Mouse (Mus musculus) lung, postnatal 0 days (tissue): Measurements from ENCODE around the gene Ptger1. TPM values are rescaled to one million over a fixed set of nuclear protein-coding genes. Genes with fewer than 3 reads are reported as not detected.
A peak's percentile ranks its signal among the peaks of the same experiment; 100 is the strongest.

Experiments
- ATAC-seq: fragments of 200-750 bp; cut with Nextera tagmentation; 2 replicates; pipeline ENCODE4 v1.8.0; 2017; ENCODE audit warnings: moderate library complexity
- DNase-seq: peaks from one replicate; pipeline ENCODE4 v3.0.0-alpha.2; 2016; ENCODE audit warnings: low spot score
- H3K27ac ChIP-seq: fragments of 300-500 bp; sonication (generic); 2 replicates; pipeline ENCODE4 v1.5.1; 2014; ENCODE audit warnings: antibody characterized with exemption, mild to moderate bottlenecking, low read length, mixed read lengths
- H3K27me3 ChIP-seq: fragments of 300-500 bp; sonication (generic); replicated peaks from 2 replicates; pipeline ENCODE4 v1.6.1; 2014; ENCODE audit warnings: low read length, mixed read lengths; ENCODE audit not compliant: insufficient read depth
- H3K36me3 ChIP-seq: fragments of 300-500 bp; sonication (generic); 2 replicates; pipeline ENCODE4 v1.6.1; 2014; ENCODE audit warnings: low read length, mixed read lengths; ENCODE audit not compliant: insufficient read depth
- H3K4me1 ChIP-seq: fragments of 300-500 bp; sonication (generic); 2 replicates; pipeline ENCODE4 v1.6.1; 2014; ENCODE audit warnings: antibody characterized with exemption, low read depth, low read length, mixed read lengths; ENCODE audit not compliant: insufficient read depth
- H3K4me2 ChIP-seq: fragments of 300-500 bp; sonication (generic); replicated peaks from 2 replicates; pipeline ENCODE4 v1.6.1; 2014; ENCODE audit warnings: low read depth, mild to moderate bottlenecking, low read length, moderate library complexity, mixed read lengths
- H3K4me3 ChIP-seq: fragments of 300-500 bp; sonication (generic); 2 replicates; pipeline ENCODE4 v1.5.1; 2014; ENCODE audit warnings: low read depth, low read length
- H3K9ac ChIP-seq: fragments of 300-500 bp; sonication (generic); replicated peaks from 2 replicates; pipeline ENCODE4 v1.6.1; 2014; ENCODE audit warnings: low read depth, mild to moderate bottlenecking
- H3K9me3 ChIP-seq: fragments of 300-500 bp; sonication (generic); 2 replicates; pipeline ENCODE4 v1.6.1; 2016; ENCODE audit warnings: low read length, mixed read lengths
- CTCF ChIP-seq: IDR thresholded peaks from 2 replicates; pipeline ENCODE4 v1.5.1; 2016; ENCODE audit warnings: antibody characterized with exemption, mild to moderate bottlenecking
- EP300 ChIP-seq: IDR thresholded peaks from 2 replicates; pipeline ENCODE4 v1.6.1; 2016; ENCODE audit warnings: antibody characterized with exemption, mild to moderate bottlenecking, control low read depth
- WGBS: fragments of 180-500 bp; shearing (Covaris S2); extraction: QIAGEN DNeasy Blood & Tissue Kit; methylation state at CpG from one replicate; pipeline ENCODE4 v1.1.7; 2014; 5-methylcytosine and 5-hydroxymethylcytosine counted together
- polyA plus RNA-seq: library from polyadenylated mRNA; unstranded; fragments of >200 nt; fragmentation: Nextera tagmentation; extraction: Ambion mirVana; gene quantifications from 2 replicates; pipeline ENCODE4 v1.2.1, GENCODE M21; 2015

Ptger1 gene
- polyA plus RNA-seq, result 1.3 and 1.4 TPM in 2 replicates

DNA sequence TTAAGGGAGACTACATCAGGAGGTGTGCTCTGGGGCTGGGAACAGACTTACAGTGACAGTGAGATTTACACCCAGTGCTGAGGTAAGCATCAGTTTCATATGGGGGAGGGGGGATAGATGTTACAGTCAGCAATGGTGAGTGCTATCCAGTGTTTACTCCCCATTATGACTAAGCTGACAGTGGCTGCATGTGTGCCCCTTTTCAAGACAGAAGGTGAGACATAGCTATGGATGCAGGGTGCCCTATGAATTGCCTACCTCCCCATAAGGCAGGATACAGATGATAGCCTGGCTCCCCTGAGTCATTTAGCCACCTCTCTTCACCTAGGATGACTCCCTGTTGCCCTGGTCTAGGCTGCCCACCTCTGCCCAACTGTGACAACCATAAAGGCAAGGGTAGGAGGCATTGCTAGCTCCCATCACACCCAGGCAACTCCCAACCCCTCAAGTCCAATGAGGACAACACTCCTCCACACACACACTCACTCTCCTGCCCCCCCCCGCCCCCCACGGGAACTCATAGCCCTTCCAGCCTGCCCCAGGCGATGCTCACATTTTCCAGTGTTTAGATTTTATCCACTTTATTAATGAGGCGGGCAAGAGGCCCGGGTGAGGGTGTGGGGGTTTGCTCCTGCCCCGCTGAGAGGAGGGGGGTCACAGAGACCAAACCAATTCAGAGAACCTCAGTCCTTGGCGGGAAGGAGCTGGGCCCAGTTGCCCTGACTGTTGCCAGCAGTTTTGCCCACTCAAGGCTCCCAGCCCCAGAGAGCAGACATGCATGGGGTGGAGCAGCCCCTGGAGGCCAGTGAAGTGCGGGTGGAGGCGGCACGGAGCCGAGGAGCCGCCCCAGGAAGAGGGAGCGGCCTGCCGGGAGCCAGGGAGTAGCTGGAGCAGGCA is at the start of gene Ptger1:
Ptger1 (plus strand) TSS at position 710 of the 897 bp plus-strand sequence.
- TF ChIP-seq EP300 (no peak), CTCF (peak; percentile 55)
- Histone ChIP-seq H3K4me2 (peak within 1 kb of the TSS; percentile 36), H3K36me3 (peaks cover 15% of the 10 kb centered on the region), H3K4me1 (peaks cover 33% of the 10 kb centered on the region), H3K27ac (peak within 1 kb of the TSS; percentile 57), H3K9me3 (no peaks in the 10 kb centered on the region), H3K4me3 (no peak within 1 kb of the TSS), H3K27me3 (no peaks in the 10 kb centered on the region), H3K9ac (peak within 1 kb of the TSS; percentile 0; the same call in 1 of the 2 replicates)
- 5% methylated on average over 14 of the region's 14 CpGs for WGBS
- ATAC-seq (peak; percentile 73), DNase-seq (peak; percentile 80)

DNA sequence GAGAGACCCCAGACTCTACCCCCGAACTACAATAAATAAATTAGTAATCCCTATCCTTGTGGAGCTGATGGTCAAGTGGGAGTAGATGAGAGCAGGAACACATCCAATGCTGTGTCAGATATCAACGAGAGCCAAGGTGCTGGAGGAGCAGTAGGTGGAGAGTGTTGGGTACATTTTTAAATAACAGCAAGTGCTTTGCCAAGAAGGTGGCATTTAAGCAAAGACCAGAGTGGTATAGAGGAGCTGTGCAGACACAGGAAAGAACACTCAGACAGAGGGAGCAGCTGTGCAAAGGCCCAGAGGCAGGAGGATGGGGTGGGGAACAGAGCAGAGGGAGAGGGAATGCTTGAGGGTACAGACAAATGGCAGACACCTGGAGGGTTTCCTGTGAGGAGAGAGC is 49.4 kb upstream of the Ptger1 start:
- Histone ChIP-seq H3K4me3 (no peak overlapping the region), H3K27me3 (no peaks in the 10 kb centered on the region), H3K36me3 (peaks cover 7% of the 10 kb centered on the region), H3K9me3 (no peaks in the 10 kb centered on the region), H3K4me1 (no peaks in the 10 kb centered on the region), H3K4me2 (no peak overlapping the region), H3K27ac (no peak overlapping the region), H3K9ac (no peak overlapping the region)
- WGBS, result 71% methylated on average over 2 of the region's 2 CpGs
- DNase-seq, result no peak
- no peak for TF ChIP-seq CTCF
- TF ChIP-seq EP300, result no peak
- no peak for ATAC-seq

DNA sequence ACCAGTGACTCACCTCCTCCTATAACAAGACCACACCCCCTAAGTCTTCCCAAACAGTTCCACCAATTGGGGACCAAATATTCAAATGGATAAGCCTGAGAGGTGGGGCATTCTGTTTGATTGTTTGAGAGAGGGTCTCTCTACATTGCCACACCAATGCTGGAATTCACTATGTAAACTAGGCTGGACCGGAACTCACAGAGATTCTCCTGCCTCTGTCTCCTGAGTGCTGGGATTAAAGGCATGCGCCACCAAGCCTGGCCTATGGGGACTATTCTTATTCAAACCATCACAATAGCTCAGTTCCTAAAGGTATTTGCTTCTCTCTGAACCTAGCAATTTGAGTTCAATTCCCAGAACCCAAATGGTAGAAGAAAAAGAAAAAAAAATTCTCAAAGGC is 47.9 kb upstream of the Ptger1 start:
- Histone ChIP-seq H3K9ac (no peak overlapping the region), H3K4me3 (no peak overlapping the region), H3K36me3 (no peaks in the 10 kb centered on the region), H3K9me3 (no peaks in the 10 kb centered on the region), H3K4me2 (no peak overlapping the region), H3K27me3 (no peaks in the 10 kb centered on the region), H3K27ac (no peak overlapping the region), H3K4me1 (no peaks in the 10 kb centered on the region)
- DNase-seq, result no peak
- 98% methylated on average over 2 of the region's 2 CpGs for WGBS
- TF ChIP-seq EP300 (no peak), CTCF (no peak)
- no peak for ATAC-seq

DNA sequence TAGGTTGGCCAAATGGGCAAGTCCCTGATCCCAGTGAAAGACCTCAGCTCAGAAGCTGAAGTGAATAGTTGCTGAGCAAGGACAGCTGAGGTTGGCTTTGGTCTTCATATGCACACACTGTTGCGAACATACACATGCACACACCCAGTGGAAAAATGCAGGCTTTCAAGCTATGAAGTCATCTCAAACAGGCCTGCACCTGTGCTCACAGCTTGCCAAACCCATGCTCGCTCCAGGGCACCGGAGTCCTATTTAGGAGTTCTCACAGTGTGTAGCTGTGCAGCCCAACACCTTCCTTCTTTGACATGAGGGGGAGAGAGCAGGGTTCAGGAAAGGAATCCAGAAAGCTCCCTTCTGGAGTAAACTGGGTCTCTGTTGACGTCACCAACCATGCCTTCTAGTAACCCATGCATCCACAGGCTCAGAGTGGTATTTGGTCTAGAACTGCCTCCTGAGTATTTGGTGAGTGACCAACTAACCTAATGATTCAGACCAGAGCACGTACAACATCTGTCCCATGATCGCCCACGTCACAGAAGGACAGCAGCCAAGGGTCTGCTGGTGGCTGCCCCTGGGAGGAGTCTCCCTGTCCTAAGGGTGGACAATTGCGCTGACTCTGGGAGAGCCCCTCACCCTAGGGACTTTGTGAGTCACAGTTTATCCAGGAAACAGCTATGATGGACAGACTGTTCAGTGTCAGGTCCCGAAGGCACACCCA is 46.8 kb upstream of the Ptger1 start:
- H3K4me3 ChIP-seq, result no peak overlapping the region
- 69% methylated on average over 9 of the region's 9 CpGs for WGBS
- H3K4me2 ChIP-seq, result no peak overlapping the region
- peak; percentile 64 for ATAC-seq
- no peaks in the 10 kb centered on the region for H3K36me3 ChIP-seq
- no peak overlapping the region for H3K27ac ChIP-seq
- TF ChIP-seq CTCF (no peak), EP300 (no peak)
- H3K9ac ChIP-seq, result no peak overlapping the region
- H3K4me1 ChIP-seq, result no peaks in the 10 kb centered on the region
- DNase-seq, result peak; percentile 54
- H3K9me3 ChIP-seq, result no peaks in the 10 kb centered on the region
- no peaks in the 10 kb centered on the region for H3K27me3 ChIP-seq

DNA sequence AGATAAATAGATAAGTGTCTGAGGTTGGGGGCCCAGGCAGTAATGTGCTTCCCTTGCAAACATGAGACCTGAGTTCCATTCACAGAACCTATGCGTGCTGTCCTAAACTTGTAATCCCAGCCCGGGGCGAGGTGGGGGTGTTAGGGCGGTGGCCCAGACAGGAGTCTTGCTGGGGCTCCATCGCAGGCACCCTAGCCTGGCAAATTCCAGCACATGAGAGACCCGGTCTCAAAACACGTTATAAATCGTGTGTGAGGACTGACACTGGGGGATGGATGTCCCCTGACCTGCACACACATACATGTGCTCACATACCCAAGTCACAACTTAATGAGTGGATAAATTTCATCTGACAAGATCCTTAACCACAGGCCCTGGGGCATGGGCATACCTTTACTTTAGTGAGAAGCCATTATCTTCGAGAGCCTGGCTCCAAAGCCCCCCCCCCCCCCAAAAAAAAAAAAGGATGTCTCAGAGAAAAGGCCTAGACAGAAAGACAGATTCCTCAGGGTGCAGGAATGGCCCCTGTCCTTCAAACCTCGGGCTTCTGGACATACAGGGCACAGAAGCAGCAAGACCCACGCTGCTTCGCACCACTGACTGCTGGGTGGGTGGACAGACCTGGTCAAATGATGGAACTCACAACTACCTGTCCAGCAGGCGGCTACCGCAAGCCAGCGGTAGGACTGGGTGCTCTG is 44.6 kb upstream of the Ptger1 start:
- Histone ChIP-seq H3K4me2 (peak overlapping the region; percentile 55), H3K9ac (no peak overlapping the region), H3K27me3 (no peaks in the 10 kb centered on the region), H3K36me3 (no peaks in the 10 kb centered on the region), H3K9me3 (no peaks in the 10 kb centered on the region), H3K27ac (no peak overlapping the region), H3K4me1 (no peaks in the 10 kb centered on the region), H3K4me3 (no peak overlapping the region)
- no peak for DNase-seq
- WGBS, result 50% methylated on average over 15 of the region's 15 CpGs
- TF ChIP-seq EP300, result no peak
- no peak for TF ChIP-seq CTCF
- no peak; the same call in 1 of the 2 replicates for ATAC-seq
